Mouse (Mus musculus) fibroblast of lung, adult 2 months (primary cell): ENCODE data around the gene Grip1.
A peak's percentile ranks its signal among the peaks of the same experiment; 100 is the strongest.

Source experiments
- DNase-seq: peaks from one replicate; pipeline ENCODE4 v3.0.0-alpha.2; 2011; ENCODE audit warnings: low read depth

The Grip1 gene

DNA sequence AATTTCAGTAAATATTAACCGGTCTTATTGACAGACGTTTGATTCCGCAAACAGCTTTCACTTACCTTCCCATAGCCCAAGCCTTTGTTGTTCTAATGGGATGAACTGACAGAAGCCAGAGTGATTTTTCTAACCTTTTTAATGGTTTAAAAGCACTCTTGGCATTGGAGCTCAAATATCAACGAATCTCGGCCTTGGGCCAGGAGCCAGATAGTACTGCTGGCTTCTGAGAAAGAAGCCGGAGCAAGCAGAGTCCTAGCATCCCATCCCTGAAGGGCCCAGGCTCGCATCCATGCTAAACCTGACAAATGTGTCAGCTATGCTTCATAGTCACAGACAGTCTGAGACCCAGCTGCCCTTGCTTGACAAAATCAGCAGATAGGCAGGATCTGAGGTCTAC, 302.6 kb downstream of the Grip1 start:
- DNase-seq: no peak

DNA sequence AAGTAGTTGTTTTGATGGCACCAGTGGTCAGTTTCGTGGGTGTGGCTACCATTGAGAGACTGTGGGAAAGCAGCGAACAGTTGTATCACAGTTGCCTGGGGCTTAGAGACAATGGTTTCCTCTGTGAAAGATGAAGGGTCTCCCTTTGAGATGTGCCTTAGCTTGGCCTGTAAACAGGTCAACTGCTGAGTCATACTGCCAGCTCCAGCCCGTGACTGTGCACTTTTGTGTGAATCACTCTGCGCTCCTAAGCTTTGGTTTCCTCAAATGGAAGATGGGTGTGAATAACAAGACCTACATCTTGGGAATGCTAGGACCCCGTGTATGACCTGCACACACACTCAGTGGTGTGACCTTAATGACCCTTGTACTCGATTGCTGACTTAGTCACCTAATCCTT, 303.6 kb downstream of the Grip1 start:
- no peak for DNase-seq

DNA sequence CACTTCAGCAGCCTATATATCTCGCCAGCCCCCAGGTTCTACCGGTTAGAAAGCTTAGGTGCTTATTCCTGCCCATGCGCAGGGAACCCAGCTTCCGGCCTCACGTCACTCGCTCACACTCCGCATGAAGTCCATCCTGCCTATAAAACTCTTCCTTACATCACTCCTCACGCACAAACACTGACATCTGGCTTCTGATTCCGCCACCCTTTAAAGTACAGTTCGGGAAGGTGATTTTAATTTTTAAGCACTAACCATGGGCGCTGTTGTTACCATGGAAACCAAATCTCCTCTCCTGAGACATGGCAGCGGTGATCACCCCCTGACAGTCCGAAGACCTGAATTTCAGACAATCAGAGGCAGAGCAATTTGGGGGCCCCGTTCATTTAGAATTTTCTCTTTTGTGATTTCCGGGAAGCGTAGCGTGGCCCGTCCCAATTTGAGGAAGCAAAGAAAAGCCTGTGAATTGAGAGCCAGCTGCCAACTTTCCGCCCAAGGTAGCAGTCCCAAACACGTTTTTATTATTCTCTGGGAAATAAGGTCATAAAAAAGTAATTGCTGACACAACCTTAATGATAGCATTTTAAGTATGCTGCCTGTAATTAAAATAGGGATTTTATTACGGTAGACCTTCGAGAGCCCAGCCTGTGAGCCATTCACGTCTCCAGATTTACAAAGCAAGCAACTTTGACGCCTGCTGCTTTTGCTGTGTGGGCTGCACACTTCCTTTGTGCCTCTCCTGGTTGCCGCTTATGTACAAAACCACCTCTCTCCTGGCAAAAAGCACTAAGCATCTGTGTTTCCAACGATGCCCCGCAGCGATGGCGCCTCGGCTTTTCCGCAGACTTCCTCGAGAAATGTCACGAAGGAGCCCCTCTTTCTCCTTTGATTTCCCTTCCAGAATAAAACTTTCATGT, 308.1 kb downstream of the Grip1 start:
- DNase-seq: no peak

DNA sequence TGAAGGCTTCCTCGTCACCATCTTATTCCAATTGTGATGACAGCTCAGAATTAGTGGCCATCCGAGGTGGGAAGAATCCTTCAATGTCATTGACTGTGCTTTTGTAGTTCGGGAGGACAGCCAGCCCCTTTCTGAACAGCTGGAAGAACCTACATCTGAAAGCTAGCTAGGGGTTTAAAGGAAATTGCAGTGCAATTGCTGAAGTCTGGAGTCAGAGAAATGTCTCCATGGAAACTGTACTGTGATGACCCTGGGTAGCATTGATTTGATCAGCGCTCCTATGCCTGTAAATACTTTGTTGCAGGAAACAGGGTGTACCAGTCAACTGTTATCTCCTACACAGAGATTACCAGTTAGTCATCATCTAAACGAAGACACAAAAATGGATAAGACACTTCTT, 325.2 kb downstream of the Grip1 start:
- DNase-seq: no peak

DNA sequence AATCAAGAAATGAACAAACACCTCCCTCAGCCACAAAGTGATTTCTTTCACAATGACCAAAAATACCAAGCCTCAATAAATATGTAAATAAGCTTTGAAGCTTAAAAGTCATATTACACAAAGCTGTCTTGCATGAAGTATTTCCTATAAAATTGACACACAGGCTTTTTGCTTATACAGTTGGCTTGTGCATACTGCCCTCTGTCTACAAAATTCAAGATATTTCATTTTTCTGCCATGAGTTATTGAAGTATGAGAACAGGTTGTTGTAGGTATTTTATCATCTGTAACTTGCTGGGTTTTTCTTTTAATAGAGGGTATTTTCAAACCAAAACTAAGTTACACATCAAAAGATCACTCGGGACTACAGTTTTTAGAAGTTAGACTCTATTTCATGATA, 326.0 kb downstream of the Grip1 start:
- no peak for DNase-seq

DNA sequence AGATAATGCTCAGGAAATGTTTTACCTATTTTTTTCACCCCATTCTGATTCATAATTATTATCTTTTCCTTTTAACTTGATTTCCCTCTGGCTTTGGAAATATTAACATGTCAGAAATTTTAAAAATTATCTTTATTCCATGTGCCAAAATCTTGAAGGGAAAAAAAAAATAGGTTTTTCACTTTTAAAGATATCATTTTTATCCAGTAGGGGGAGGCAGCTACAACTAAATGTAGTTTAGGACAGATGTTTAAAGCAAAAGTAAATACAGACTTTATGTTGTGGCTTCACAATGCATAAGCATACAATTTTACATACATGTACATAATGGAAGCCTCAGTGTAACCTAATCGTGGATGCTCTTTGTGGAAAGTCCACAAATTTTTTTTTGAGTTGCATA, 336.9 kb downstream of the Grip1 start:
- DNase-seq: no peak

DNA sequence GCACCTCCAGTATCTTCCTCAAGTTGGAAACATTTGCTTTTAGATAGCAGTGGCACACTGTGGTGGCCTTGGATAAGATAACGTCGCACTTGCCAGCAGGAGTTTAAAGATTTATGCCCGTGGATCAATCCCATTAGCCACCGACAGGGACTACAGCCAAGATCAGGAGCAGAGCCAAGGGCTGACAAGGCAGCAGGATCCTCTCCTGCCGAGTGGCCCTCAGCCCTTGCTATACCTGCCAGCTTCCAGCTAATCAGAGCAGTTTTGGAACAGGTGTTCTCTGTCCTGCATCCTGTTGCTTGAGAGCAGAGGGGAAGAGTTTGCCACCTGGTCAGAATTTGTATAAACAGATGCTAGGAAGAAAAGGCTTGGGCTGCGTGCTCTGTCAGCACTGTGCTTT, 348.8 kb downstream of the Grip1 start:
- DNase-seq: no peak

DNA sequence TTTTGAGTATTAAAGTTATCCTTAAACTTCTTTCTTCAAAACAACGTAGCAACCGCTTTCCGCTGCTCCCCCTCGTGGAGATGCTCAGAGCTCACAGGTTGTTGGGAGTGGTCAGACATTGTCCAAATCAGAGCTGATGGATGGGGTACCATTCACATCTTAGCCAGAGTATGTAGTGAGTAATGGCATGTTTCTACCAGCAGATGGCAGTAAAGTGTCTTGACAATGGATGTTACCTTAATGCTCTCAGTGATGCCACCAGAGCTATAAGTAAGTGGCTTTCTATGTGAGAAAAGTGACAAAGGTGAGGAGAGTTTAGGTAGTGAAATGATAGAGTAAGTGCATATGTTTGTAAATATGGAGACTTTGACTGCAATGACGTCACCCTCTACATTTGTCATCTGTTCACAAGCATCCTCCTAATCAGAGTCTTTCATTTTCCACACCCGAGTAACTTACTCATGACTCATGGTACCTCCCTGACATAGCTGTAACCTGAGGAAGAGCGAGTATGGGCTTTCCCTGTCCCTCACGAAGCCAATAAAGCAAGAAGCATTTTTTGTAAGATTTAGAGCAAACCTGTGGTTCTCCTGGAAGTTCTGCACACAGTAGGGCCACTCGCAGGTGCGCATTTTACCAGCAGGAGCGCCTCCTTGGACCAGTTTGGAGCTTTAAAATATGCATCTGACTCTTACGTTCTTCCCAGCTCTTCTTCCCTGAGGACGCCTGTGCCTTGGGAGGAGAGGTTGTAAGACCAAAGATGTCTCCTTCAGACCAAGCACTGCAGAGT, 350.2 kb downstream of the Grip1 start:
- peak; percentile 27 for DNase-seq

DNA sequence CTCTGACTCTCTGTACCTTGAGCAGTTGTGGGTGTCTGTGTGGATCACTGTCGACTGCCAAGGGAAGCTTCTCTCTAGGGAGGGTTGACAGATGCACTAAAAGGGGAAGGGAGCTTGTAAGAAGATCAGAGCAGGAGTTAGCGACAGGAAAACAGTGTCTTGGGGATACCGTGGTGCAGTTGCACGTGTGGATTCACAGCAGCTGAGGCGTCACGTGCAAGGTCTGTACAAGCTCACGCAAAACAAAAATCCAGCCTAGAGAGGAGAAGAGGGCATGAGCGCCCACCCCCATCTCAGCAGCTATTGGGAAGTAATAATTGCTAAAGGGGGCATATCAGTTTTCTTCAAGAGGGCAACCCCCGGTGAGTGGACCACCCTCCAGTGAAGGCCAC, 350.8 kb downstream of the Grip1 start:
- DNase-seq: no peak

DNA sequence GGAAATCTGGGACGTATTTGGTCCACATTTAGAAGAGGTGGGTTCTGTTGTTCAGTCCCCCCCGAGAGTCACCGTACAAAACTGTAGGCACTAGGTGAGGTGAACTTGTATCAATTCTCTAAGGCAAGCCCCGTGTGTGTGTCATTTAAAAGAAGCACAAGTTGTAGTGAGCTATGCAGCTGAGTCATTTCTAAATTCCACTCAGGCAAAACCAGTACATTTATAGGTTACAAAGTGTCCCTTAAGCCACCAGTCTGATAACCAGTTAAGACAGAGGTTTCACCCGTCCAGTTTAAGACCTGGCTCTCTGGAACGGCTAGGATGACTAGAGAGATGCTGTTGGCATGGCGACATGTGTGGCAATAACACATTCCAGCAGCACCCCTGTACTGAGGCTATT, 351.5 kb downstream of the Grip1 start:
- no peak for DNase-seq

DNA sequence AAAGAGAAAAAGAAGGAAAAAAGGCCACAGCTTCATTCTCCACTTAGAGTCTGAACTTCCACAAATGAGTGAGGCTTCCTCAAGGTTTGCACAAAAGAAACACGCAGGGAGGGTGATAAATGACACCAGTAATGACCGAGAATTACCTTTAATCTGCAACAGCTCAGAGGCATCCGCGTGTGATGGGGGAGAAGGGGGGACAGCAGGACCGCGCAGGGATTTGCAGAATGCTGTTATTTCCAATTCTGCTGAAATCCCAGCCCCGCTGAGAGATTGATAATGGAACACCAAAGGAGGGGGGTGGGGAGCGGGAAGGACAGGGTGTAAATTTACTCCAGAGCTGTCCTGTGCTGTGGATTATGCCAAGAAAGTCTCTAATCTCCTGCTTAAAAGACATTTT, 352.5 kb downstream of the Grip1 start:
- DNase-seq: no peak

DNA sequence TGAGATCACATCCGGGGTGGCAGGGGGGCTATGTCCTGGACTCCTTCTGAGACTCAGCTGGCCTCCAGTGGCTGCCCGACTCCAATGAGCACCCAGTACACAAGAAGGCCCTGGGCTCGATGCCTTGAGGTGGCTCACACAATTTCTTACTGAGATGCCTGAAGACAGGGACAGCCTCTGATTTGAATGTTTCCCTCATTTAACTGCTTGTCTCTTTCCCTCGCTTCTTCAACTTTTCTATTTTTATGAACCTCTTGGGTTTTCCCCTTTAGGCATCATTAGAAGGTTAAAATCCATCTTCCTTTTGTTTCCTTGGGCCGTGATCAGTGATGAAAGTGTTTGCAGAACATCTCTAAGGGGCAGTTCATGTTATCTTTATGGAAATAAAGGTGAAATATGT, 354.8 kb downstream of the Grip1 start:
- no peak for DNase-seq

DNA sequence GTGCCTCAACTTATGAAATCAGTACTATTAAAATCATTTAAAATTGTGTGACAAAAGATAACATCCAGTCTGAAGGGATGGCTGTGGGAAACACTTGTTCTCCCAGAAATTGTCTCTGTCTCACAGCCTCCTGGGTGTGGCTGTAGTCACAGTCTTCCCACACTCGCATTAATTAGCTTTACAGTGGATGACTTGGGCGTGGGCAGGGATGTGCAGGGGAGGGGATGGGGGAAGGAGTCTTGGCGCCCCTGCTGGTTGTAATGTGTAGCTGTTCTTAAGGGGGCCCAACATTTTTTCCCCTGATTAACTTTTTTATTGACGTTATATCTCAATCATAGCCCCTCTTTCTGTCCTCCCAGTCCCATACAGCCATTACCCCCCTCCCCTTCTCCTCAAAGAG, 360.5 kb downstream of the Grip1 start:
- no peak for DNase-seq

DNA sequence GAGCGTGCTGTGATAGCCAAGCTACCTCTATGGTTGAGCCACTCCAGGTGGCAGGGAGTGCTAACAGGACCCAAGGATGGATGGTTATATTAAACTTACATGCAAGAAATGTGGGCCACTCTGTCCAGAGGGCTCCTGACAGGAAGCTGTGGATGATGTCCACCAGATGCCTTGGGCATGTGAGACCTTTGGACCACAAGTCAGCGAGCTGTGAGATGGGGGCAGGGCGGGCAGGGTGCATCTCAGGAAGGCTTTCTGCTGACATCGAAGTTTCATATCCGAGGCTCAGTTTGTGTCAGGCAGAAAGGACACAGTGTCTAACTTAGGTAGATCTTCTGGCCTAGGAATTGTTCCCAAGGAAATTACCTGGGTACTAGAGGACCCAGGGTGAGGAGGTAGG, 362.4 kb downstream of the Grip1 start:
- no peak for DNase-seq

DNA sequence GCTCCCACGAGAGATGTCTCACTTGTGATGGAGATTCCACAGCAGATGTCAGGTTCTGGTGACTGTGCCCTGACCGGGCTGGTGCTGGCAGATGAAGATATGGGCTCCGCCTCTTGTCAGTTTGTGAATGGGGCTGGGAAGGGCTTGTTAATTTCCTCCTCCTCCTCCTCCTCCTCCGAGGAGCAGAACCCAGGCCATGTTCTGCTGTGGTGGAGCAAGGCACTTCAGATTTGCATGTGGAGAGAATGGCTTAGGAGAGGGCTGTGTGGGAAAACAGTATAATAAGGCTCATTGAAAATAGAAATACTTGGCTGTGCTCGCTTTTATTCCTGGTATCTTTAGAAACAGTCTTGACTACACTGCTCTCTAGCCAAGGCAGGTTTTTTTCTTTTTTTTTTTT, 364.8 kb downstream of the Grip1 start:
- no peak for DNase-seq

DNA sequence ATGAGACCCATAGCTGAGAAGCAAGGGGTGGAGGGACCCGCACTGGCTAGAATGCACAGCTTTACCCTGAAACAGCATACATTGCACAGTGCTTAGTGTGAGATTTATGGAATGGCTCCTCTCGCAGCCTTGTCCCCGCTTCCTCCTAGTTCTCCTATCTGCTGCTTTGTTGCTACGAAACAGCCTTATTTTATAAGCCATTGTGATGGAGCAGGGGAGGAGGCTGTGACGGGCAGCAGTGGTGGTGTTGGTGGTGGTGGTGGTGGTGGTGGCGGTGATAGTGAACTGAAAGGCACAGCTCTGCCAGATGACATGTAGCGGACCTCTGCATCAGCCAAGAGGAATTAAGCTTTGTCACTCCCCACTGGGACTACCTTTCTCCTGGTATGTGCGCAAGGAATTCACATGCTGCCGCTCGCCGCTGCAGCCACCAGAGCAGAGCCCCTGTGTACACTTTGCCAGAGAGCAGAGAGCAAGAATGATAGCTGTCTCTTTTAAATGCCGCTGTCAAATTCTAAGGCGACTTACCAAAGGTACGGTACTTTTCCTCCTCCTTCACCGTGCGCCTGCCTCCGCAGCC, 365.6 kb downstream of the Grip1 start:
- no peak for DNase-seq

DNA sequence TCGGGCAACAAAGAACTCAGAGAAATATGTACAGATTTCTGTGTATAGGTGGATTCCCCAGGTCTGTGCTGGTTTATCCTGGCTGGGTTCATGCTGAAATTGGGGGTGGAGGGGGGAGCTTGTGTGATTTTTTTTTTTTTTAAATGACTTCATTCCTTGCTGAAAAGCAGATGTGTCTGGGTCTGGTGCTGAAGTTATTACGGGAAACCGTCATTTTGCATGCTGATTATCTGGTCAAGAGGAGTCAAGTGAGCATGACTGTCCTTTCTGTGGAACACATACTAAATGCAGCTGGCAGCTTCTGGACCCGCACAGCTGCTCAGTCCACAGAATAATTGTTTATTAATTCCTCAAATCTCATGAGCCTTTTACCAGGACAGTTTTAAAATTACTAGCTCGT, 366.1 kb downstream of the Grip1 start:
- no peak for DNase-seq

DNA sequence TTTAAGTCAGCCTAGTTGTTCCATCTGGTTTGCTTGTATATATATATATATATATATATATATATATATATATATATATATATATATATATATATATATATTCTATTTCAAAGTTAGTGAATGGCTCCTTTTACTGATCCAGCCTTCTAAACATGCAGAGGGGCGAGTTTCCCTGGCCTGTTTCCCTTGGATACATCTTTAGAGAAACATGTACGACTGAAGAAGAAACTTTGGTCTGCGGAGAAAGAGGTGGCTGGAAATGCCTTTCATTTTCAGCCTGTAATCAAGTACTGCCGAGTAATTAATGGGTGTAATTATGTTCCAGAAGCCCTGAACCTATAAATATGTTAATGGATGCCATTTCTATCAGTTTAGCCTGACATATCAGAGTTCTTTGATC, 366.8 kb downstream of the Grip1 start:
- DNase-seq: no peak

DNA sequence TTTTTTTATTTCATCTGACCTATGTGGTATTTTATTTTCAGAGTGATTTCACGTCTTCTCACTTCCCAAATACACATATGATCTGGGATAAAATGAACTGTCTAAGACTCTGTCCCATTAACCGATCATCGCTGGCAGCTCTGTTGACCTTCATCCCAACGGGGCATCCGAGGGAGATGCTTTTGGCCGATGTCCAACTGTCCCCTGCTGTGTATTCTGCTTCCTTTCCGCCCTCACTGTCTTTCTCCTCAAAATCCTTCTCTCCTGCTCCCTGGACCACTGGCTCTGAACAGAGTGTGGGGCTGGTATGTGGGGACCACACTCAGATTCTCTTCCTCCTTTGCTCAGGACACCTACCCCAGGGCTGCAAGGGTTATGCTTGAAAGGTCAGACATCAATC, 370.1 kb downstream of the Grip1 start:
- DNase-seq: no peak

DNA sequence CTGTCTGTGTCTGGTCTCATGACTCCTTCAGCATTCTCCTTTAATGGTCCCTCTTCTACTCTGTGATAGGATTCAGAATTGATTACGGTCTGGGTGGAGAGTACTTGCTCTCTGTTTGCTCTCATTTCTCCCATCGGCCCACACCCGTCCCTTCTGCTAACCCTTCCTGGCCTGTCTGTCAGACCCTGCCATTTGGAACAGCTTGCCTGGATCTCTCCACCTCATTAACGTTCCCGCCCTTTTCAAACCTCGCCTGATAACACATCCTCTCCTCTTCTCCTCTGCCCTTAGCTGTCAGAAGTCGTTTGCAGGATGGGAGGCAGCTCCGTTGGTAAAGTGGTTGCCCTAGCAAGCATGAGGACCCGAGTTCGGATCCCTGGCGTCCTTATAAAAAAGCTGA, 370.9 kb downstream of the Grip1 start:
- no peak for DNase-seq

DNA sequence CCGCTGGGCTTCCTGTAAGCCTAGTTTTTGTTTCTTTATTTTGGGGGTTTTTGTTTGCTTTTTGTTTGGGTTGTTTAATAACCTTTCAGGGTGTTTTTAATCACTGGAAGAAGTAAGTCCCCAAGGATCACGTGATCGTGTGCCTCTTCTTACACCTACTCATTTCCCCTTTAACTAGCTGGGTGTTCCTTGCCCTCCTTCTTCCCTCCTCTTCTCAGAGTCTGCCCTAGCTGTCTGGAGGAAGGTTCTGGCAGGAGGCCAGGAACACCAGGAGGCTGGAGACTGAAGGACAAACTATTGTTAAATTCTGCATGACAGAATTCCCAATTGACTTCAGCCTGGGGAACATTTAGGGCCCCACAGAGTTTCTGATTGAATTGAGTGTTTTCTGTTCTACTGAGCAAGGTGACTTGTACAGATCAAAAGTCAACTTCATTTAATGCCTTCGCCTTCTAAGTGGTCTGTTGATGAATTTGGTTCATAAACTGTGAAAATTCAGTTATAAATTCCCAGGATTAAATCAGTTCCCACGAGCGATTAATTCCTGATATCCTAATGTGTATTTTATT, 376.8 kb downstream of the Grip1 start:
- DNase-seq: no peak

DNA sequence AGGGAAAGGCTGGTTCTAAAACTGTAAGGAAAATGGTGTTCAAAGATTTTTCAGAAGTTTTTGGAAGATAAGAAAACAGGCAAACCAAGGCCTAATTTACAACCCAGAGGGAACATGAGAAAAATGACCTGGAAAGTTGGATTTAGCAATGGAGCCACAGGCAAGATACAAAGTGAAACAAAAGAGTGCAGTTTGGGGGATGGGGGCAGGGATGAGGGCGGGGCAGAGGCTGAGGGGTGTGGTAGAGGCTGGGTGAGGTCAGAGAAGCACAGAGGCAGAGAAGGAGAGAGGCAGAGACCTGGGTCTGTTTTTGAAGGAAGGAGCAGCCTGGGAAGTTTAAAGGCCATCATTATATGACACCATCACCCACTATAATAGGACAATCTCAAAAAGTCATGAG, 377.5 kb downstream of the Grip1 start:
- DNase-seq: no peak

DNA sequence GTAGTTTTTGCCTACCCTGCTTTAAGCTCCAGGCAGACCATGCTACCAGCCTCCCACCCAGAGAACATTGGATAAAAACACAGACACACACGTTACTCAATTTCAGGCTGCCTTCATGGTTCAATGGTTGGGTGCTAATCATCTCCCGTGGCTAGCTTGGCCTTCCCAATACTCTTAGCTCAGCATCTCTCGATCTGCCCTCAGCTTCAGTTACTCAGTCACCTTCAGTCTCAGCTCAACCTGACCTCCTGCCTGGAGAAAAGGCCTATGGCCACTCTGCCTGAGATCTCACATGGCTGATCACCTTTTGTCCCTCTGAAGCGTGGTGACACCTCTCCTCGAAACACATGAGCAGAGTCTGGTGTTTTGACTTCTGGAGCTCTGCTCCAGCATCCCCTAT, 379.7 kb downstream of the Grip1 start:
- no peak for DNase-seq
